Mouse (Mus musculus): ENCODE data around the gene Hoxd3. TPM values are rescaled to one million over a fixed set of nuclear protein-coding genes. Genes with fewer than 3 reads are reported as not detected.

The Hoxd3 gene
- not detected for total RNA-seq (2021)
- long read RNA-seq, experiment 1, result 0 reads
- long read RNA-seq, experiment 2, result 0 reads

DNA sequence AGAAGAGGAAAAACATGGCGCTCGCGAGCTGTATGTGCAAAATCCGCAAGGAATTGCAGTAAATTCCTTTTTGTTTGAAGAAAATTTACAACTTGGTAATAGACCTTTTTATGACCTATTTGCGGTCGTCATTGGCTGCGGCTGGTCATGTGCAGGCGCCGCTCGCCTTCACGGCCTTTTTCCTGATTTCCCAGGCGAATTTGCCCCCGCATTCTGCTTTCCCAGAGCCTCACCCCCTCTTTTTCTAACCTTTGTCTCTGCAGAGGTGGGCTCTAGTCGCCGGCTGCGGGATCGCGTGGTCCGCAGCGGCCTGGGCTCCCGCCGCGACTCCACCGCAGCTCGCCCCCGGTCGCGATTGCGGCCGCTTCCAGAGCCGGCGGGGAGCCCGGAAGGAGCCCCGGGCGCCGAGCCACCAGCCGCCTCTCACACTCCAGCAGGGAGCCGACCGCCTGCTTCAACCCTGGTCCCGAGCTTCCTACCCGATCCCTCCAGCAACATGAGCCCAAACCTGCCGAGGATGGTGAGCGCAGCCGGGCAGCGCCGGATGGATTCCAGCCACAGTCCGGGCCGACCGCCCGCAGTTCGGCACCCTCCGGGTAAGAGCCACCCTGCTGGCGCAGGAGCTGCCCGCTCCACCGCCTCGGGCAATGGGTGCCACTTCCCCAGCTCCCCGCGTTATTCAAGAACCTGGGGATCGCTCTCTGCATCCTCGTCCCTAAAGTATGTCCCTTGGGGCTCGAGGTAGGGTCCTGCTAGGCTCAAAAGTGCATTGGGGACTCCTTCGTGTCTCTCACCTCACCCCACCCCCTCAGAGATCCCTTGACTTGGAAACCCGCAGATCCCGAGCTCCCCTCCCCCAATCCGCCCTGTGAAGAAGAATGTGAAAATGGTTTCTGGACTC is at the start of gene Hoxd3, which contains the start of gene Hoxd4:
TSS of gene Hoxd3 (plus strand) at position 207 of the 901 bp plus-strand sequence.
TSS of gene Hoxd4 (plus strand) at position 209 of the 901 bp plus-strand sequence.
- intact Hi-C loops (cut with DNase I; ENCODE audit: low total_unique reads), result loop anchor here (10.0 kb wide), 1 partner anchor 883 kb away; no protein-coding TSS in a partner anchor
- DNase-seq, result peak; percentile 64

DNA sequence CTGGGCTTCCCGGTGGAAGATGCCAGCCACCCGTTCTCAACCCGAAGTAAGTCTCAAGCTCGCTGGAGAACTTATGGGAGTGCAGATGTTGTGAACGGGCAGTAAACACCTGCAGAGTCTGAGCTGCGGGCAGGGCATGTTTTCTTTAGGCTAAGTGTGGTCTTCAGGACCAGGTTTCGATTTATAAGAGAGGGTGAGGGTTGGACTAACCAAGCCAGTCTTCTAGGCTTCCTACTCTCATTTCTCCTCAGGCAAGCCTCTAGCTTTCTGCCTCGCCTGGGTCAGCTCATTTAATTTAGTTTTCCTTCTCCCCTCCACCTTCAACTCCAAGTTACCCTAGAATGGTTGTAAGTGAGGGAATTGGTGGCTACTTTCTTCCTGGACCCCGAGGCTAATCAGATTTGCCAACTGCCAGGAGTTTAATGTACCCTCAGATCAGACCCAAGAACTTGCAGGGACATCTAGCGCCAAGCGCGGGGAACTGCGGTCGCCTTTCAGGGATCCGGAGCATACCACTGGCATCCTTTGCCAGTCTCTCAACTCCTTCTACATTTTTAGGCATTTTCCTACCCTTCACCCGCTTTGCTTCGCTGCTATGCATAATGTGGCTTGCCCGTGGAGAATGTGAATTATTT is 48.3 kb upstream of the Hoxd3 start:
- DNase-seq, result no peak
- intact Hi-C loops (cut with DNase I; ENCODE audit: low total_unique reads), result no loop called here

DNA sequence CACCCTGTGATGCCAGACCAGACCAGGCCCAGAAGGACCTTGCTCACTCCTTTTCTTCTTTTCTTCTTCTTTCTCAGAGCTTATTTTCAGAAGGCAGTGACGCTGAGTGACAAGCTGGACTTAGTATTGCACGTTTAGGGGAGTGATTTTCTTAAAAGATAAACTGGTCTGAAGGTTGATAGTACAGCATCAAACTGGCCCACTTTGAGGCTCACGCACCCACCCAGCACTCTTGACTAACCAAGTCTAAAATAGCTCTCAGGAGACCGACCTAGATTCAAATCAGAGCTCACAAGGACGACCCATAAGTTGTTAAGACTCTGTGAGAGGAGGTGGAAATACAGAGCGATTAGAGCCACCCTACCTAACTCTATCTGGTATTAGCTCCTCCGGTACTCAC is 45.3 kb upstream of the Hoxd3 start:
- intact Hi-C loops (cut with DNase I; ENCODE audit: low total_unique reads), result no loop called here
- DNase-seq, result no peak

- intact Hi-C loops (cut with DNase I; ENCODE audit: low total_unique reads), result no loop called here
- DNase-seq, result no peak
These were observed 44.4 kb upstream of the Hoxd3 start for GRCm38 (mm10) chr2:74667191-74667841.

- intact Hi-C loops (cut with DNase I; ENCODE audit: low total_unique reads), result no loop called here
- DNase-seq, result no peak
These were observed 43.8 kb upstream of the Hoxd3 start, which contains the start of gene Hoxd13 for GRCm38 (mm10) chr2:74667842-74668357. TSS of gene Hoxd13 (plus strand) at chr2:74668310.

GRCm38 (mm10) chr2:74668370-74669229 is 43.1 kb upstream of the Hoxd3 start:
- no peak for DNase-seq
- intact Hi-C loops (cut with DNase I; ENCODE audit: low total_unique reads), result no loop called here

- DNase-seq, result no peak
- intact Hi-C loops (cut with DNase I; ENCODE audit: low total_unique reads), result no loop called here
These were observed 42.5 kb upstream of the Hoxd3 start for GRCm38 (mm10) chr2:74669230-74669578.

DNA sequence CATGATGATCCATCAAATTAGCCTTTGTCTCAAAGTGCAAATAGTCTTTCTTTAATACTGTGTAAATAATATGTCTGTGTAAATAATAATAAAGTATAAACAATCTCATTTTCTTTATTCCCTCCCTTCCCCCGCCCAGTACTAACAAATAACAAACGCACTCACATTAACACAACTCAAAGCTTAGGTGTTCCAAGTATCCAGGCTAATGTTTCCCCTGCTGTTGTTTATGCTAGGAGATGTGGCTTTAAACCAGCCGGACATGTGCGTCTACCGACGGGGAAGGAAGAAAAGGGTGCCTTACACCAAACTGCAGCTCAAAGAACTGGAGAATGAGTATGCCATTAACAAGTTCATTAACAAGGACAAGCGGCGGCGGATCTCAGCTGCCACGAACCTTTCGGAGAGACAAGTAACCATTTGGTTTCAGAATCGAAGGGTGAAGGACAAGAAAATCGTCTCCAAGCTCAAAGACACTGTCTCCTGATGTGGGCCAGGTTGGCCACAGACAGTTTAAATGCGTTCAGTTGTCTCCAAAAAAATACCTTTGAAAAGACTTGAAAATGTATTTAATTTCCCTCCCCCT is 42.0 kb upstream of the Hoxd3 start:
- no peak for DNase-seq
- intact Hi-C loops (cut with DNase I; ENCODE audit: low total_unique reads), result loop anchor here (5.0 kb wide), 2 partner anchors 602 to 702 kb away; no protein-coding TSS in a partner anchor

- intact Hi-C loops (cut with DNase I; ENCODE audit: low total_unique reads), result loop anchor here (5.0 kb wide), 2 partner anchors 603 to 703 kb away; no protein-coding TSS in a partner anchor
- no peak for DNase-seq
These were observed 41.0 kb upstream of the Hoxd3 start for GRCm38 (mm10) chr2:74670632-74671188.

GRCm38 (mm10) chr2:74671847-74672246 is 39.9 kb upstream of the Hoxd3 start:
- DNase-seq, result no peak
- intact Hi-C loops (cut with DNase I; ENCODE audit: low total_unique reads), result loop anchor here (5.0 kb wide), 2 partner anchors 605 to 705 kb away; no protein-coding TSS in a partner anchor

- DNase-seq, result no peak
- intact Hi-C loops (cut with DNase I; ENCODE audit: low total_unique reads), result loop anchor here (5.0 kb wide), 2 partner anchors 605 to 705 kb away; no protein-coding TSS in a partner anchor
These were observed 39.0 kb upstream of the Hoxd3 start for GRCm38 (mm10) chr2:74672481-74673362.

DNA sequence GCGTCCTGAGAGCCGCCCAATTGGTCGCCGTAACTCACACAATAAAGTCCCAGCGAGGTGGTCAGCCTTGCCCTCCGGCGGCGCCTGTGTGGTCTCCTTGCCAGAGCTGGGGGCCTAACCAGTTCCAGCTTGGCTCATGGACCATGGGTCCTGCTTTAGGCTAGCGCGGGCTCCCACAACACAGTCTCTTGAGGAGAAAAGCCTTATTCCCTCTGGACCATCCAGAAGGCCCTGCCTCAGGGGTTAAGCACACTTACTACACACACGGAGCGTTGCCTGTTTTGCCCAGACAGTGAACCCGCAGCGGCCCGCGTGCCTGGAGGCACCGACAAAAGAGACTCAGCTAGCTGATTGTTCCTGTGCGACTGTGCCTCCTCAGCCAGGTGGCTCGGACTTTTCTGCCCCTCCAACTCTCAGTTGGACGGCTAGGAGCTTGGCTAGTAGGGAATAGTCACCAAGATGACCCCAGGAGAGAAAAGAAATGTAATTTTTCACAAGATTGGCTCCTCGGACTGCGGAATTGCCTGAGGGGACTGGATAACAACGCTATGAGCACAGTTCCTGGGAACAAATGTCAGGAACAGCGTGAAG is 37.8 kb upstream of the Hoxd3 start:
- DNase-seq, result no peak
- intact Hi-C loops (cut with DNase I; ENCODE audit: low total_unique reads), result loop anchor here (5.0 kb wide), 2 partner anchors 607 to 707 kb away; no protein-coding TSS in a partner anchor

- intact Hi-C loops (cut with DNase I; ENCODE audit: low total_unique reads), result loop anchor here (5.0 kb wide), 2 partner anchors 608 to 708 kb away; no protein-coding TSS in a partner anchor
- DNase-seq, result no peak
These were observed 36.7 kb upstream of the Hoxd3 start, which contains the start of gene Hoxd12 for GRCm38 (mm10) chr2:74674881-74675665. TSS of gene Hoxd12 (plus strand) at chr2:74675013.

GRCm38 (mm10) chr2:74675666-74676282 is 36.0 kb upstream of the Hoxd3 start:
- intact Hi-C loops (cut with DNase I; ENCODE audit: low total_unique reads), result no loop called here
- no peak for DNase-seq

GRCm38 (mm10) chr2:74676376-74677052 is 35.2 kb upstream of the Hoxd3 start:
- intact Hi-C loops (cut with DNase I; ENCODE audit: low total_unique reads), result no loop called here
- DNase-seq, result no peak
